Mouse (Mus musculus) cortical plate, adult 2 months (tissue): ENCODE data around the gene Cd82. TPM values are rescaled to one million over a fixed set of nuclear protein-coding genes. Genes with fewer than 3 reads are reported as not detected.

Experiments
- H3K27ac ChIP-seq: fragments of 200-500 bp; 2 replicates; pipeline ENCODE4 v1.5.1; 2012; ENCODE audit warnings: low read length, control low read depth, inconsistent platforms; ENCODE audit not compliant: insufficient read depth
- H3K4me1 ChIP-seq: fragments of 200-500 bp; 2 replicates; pipeline ENCODE4 v1.6.1; 2011; ENCODE audit warnings: low read length; ENCODE audit not compliant: control insufficient read depth, insufficient read depth
- H3K4me3 ChIP-seq: fragments of 200-500 bp; 2 replicates; pipeline ENCODE4 v1.5.1; 2011; ENCODE audit warnings: mild to moderate bottlenecking, low read length, control low read depth; ENCODE audit not compliant: insufficient read depth
- CTCF ChIP-seq: fragments of 200-500 bp; IDR thresholded peaks from 2 replicates; pipeline ENCODE4 v1.5.1; 2011; ENCODE audit warnings: mild to moderate bottlenecking, control low read depth, low read length; ENCODE audit not compliant: insufficient read depth; ENCODE audit errors: extremely low read depth
- POLR2A ChIP-seq: fragments of 200-500 bp; IDR thresholded peaks from 2 replicates; pipeline ENCODE4 v1.6.1; 2011; ENCODE audit warnings: mild to moderate bottlenecking, low read length, control low read depth; ENCODE audit not compliant: insufficient read depth; ENCODE audit errors: extremely low read depth
- polyA plus RNA-seq: library from polyadenylated mRNA; depleted of rRNA; stranded (reverse); fragments of >200 nt; gene quantifications from 2 replicates; pipeline ENCODE4 v1.2.3, GENCODE M21; 2012

The Cd82 gene
- polyA plus RNA-seq, 1 experiment = 45.3 TPM

GRCm38 (mm10) chr2:93448774-93449173 lies 14.2 kb downstream of the Cd82 start:
- no peaks in the 10 kb centered on the region for H3K4me1 ChIP-seq
- TF ChIP-seq CTCF = no peak
- no peak for TF ChIP-seq POLR2A
- no peak overlapping the region for H3K27ac ChIP-seq
- no peak overlapping the region for H3K4me3 ChIP-seq

- TF ChIP-seq POLR2A = no peak
- no peak for TF ChIP-seq CTCF
- Histone ChIP-seq H3K27ac (no peak overlapping the region), H3K4me3 (no peak overlapping the region)
These were observed 15.3 kb downstream of the Cd82 start for GRCm38 (mm10) chr2:93447500-93448249.

GRCm38 (mm10) chr2:93446606-93447353 lies 16.2 kb downstream of the Cd82 start:
- Histone ChIP-seq H3K4me1 (no peaks in the 10 kb centered on the region), H3K4me3 (no peak overlapping the region), H3K27ac (no peak overlapping the region)
- TF ChIP-seq CTCF (no peak), POLR2A (no peak)

More at GRCm38 (mm10) chr2:93447500-93448249, 15.3 kb downstream of the Cd82 start:
- no peaks in the 10 kb centered on the region for H3K4me1 ChIP-seq

GRCm38 (mm10) chr2:93445237-93445651 lies 17.7 kb downstream of the Cd82 start:
- H3K4me3 ChIP-seq = no peak overlapping the region
- H3K4me1 ChIP-seq = no peaks in the 10 kb centered on the region
- TF ChIP-seq CTCF = no peak
- TF ChIP-seq POLR2A = no peak
- no peak overlapping the region for H3K27ac ChIP-seq

- TF ChIP-seq CTCF = no peak
- no peak for TF ChIP-seq POLR2A
These were observed 18.7 kb downstream of the Cd82 start for GRCm38 (mm10) chr2:93444280-93444679.

GRCm38 (mm10) chr2:93443106-93443505 lies 19.8 kb downstream of the Cd82 start:
- no peaks in the 10 kb centered on the region for H3K4me1 ChIP-seq
- no peak overlapping the region for H3K27ac ChIP-seq
- H3K4me3 ChIP-seq = no peak overlapping the region
- no peak for TF ChIP-seq POLR2A
- no peak for TF ChIP-seq CTCF

More at GRCm38 (mm10) chr2:93444280-93444679, 18.7 kb downstream of the Cd82 start:
- Histone ChIP-seq H3K27ac (no peak overlapping the region), H3K4me1 (no peaks in the 10 kb centered on the region), H3K4me3 (no peak overlapping the region)

GRCm38 (mm10) chr2:93439812-93440559 lies 23.0 kb downstream of the Cd82 start:
- Histone ChIP-seq H3K27ac (peak overlapping the region; percentile 18; the same call in 1 of the 2 replicates), H3K4me3 (no peak overlapping the region), H3K4me1 (no peaks in the 10 kb centered on the region)
- TF ChIP-seq CTCF = no peak
- no peak for TF ChIP-seq POLR2A

- H3K27ac ChIP-seq = peak overlapping the region; percentile 51
- no peaks in the 10 kb centered on the region for H3K4me1 ChIP-seq
- no peak overlapping the region for H3K4me3 ChIP-seq
- no peak for TF ChIP-seq POLR2A
- no peak for TF ChIP-seq CTCF
These were observed 23.6 kb downstream of the Cd82 start for GRCm38 (mm10) chr2:93439352-93439771.

GRCm38 (mm10) chr2:93438335-93438734 lies 24.6 kb downstream of the Cd82 start:
- Histone ChIP-seq H3K27ac (peak overlapping the region; percentile 87), H3K4me1 (no peaks in the 10 kb centered on the region), H3K4me3 (no peak overlapping the region)
- TF ChIP-seq CTCF (no peak), POLR2A (no peak)

- H3K4me3 ChIP-seq = no peak overlapping the region
- no peaks in the 10 kb centered on the region for H3K4me1 ChIP-seq
- no peak for TF ChIP-seq CTCF
- TF ChIP-seq POLR2A = no peak
- H3K27ac ChIP-seq = no peak overlapping the region
These were observed 27.4 kb downstream of the Cd82 start for GRCm38 (mm10) chr2:93435577-93435976.

GRCm38 (mm10) chr2:93434896-93435295 lies 28.0 kb downstream of the Cd82 start:
- no peak for TF ChIP-seq POLR2A
- no peak for TF ChIP-seq CTCF
- Histone ChIP-seq H3K4me1 (no peaks in the 10 kb centered on the region), H3K4me3 (no peak overlapping the region), H3K27ac (no peak overlapping the region)
